Mouse (Mus musculus) urinary bladder, adult 2 months (tissue): ENCODE data around the gene Usp7. TPM values are rescaled to one million over a fixed set of nuclear protein-coding genes. Genes with fewer than 3 reads are reported as not detected.
"Not testable (repeated sequence)": the region's sequence is repeated elsewhere in the genome, so short reads cannot be mapped to it uniquely, and the experiment has no call there.

Source experiments
- DNase-seq: peaks from one replicate; pipeline ENCODE4 v3.0.0; 2022; ENCODE audit warnings: low spot score
- polyA plus RNA-seq: library from polyadenylated mRNA; depleted of rRNA; stranded (reverse); fragments of >200 nt; gene quantifications from 2 replicates; pipeline ENCODE4 v1.2.3, GENCODE M21; 2012

Usp7 gene
- polyA plus RNA-seq, 1 experiment: 61.8 TPM

GRCm38 (mm10) chr16:8783198-8783913, 8.8 kb downstream of the Usp7 start:
- DNase-seq: no peak

- no peak for DNase-seq
Measured at GRCm38 (mm10) chr16:8781660-8782059, 10.4 kb downstream of the Usp7 start.

- DNase-seq: no peak
Measured at GRCm38 (mm10) chr16:8781191-8781590, 10.9 kb downstream of the Usp7 start.

DNA sequence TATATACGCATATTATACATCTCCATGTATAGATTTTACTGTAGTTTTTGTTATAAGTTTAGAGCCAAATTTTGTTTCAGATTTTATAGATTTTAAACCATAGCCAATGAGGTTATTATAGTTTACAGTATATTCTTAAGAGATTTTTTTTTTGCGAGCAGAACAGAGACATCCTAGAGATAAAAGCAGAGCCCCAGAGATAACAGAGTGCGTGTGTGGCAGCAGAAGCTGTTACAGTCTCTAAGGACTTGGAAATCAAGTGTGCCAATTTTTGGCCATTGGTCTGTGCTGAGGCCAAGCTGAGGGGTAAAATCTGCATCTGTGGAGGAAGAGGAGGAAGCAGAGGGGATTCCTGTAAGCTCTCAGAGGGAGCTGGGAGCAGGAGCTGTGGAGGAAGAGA, 11.9 kb downstream of the Usp7 start:
- no peak for DNase-seq

DNA sequence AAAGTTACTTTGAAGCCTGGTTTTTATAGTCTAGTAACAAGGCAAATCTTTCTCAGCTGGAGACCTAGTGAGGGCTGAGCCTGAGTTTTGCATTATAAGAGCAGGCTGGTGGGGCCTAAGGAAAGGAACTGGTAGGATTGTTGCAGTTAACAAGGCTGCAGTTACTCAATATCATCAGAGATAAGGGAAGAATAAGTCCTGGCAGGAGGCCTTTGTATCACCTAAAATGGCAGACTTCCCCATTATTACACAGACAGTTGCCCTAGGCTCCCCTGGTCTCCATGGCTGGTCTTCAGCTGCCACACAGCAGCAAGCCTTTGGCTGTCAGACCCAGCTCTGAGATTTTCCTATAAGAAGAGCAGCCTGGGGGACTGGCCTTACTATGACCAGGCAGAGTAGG, 13.4 kb downstream of the Usp7 start:
- no peak for DNase-seq

GRCm38 (mm10) chr16:8777202-8777601, 14.9 kb downstream of the Usp7 start:
- no peak for DNase-seq

GRCm38 (mm10) chr16:8776634-8777033, 15.5 kb downstream of the Usp7 start:
- DNase-seq: no peak

- no peak for DNase-seq
Measured at GRCm38 (mm10) chr16:8771086-8771485, 21.0 kb downstream of the Usp7 start.

GRCm38 (mm10) chr16:8770342-8770741, 21.8 kb downstream of the Usp7 start:
- not testable (repeated sequence) for DNase-seq

DNA sequence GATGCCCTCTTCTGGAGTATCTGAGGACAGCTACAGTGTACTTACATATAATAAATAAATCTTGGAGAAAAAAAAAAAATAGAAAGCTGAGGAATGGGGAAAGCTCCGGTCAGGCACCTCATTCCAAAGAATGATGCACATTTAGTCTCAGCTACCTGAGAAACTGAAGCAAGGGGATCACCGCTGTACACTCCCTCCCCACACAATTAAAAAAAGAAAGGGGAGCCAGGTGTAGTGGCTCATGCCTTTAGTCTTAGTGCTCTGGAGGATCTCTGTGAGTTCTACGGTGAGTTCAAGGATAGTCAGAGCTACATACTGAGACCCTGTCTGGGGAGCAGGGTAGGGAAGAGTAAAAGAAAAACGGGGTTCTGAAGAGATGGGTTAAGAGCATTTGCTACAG, 22.6 kb downstream of the Usp7 start:
- DNase-seq: no peak

DNA sequence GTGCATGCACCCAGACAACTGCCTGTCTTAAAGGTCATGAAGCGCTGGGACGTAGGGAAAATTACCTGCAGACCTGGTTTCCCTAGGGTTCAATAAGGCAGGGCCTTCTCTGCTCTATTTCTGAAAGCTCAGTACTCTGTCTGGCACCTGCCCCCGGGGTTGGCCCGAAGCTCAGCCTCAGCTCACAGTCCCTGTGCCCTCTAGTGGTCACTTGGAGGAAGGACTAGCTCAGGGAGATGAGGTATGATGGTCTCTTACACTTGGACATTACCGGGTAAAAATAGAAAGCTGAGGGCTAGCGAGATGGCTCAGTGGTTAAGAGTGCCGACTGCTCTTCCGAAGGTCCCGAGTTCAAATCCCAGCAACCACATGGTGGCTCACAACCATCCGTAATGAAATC, 23.0 kb downstream of the Usp7 start:
- no peak for DNase-seq

- DNase-seq: no peak
Measured at GRCm38 (mm10) chr16:8768588-8768987, 23.5 kb downstream of the Usp7 start.

DNA sequence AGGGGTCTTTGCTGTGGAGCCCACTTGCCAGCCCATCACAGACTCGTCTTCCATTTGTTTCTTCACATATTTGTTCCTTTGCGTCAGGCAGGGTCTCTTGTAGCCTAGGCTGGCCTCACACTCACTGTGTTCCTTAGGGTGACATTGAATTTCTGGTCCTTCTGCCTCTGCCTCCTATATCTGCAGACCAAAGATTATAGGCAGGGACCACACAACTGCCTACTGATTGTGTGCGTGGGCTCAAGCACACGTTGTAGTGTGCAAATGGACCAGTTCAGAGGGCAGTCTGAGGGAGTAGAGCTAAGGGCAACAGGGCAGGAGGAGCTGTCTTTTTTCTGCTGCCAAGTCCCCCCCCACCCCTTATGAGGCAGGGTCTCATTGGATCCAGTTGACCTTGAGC, 24.0 kb downstream of the Usp7 start:
- no peak for DNase-seq

DNA sequence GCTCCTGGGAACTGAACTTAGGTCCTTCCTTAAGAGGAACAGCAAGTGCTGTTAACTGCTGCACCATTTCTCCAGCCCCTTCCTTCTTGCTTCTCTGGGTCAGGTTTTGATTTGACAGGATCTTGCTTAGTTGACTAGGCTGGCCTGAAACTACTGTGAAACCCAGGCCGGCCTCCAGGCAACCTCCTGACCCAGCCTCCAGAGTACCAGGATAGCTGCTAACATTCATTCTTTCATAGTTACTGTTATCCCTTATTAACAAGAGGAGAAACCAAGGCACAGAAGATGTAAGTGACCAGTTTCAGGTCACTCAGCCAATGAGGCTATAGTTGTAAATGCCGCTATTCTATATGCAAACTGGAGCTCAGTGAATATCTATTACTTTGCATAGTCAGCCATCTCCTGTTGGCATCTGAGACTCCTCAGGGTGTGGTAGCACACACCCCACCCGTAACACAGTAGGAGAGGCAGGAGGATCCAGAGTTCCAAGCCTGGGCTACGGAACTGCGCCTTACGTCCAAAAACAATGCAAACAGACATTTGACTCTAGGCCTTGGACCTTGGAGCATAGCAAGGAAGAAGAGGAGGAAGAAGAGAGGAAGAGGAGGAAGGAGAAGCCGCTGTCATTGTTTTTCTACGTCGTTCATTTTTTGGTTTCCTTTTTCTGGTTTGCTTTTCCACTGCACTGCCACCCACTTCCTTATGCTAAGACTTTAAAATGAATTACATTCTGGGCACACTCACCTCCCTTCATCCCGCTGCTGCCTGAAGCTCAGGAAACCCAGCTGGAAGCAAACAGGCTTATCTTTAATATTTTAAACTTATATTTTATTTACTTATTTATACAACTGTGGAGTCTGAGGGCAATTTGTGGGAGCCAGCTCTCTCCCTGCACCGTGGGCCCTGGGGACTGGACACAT, 24.7 kb downstream of the Usp7 start:
- no peak for DNase-seq

GRCm38 (mm10) chr16:8766196-8766595, 25.9 kb downstream of the Usp7 start:
- DNase-seq: no peak

DNA sequence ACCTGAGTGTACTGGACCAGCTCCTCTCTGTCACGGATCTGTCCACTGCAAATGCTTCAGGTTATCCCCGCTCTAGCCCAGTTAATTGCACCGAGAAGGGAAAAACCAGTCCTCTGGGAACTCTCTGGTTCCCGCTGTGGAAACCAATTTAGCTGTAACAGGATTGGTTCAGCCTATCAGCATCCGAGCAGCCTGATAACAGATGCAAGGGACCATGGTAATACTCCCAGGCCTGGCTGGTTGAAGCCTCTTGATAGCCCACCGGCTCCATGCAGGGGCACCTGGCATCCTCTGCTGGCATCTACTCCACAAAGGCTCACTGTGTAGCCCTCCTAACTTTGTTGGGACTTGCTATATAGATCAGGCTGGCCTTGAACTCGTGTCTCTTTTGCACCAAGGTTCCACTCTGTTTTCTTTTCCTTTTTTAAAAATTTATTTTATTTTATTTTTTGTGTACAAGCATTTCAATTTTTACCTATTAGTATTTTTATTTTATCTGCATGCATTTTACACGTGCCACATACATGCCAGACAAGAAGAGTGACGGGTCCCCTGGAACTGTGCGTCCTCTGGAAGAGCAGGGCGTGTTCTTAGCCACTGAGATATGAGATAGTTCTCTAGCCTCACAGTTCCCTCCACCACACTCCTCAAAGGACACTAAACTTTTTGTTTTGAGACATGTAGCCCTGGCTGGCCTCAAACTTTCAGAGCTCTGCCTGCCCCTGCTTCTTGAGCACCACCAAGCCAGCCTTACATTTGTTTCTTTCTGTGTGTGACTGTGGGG, 27.8 kb downstream of the Usp7 start:
- no peak for DNase-seq

- DNase-seq: no peak
Measured at GRCm38 (mm10) chr16:8763028-8763427, 29.1 kb downstream of the Usp7 start.

DNA sequence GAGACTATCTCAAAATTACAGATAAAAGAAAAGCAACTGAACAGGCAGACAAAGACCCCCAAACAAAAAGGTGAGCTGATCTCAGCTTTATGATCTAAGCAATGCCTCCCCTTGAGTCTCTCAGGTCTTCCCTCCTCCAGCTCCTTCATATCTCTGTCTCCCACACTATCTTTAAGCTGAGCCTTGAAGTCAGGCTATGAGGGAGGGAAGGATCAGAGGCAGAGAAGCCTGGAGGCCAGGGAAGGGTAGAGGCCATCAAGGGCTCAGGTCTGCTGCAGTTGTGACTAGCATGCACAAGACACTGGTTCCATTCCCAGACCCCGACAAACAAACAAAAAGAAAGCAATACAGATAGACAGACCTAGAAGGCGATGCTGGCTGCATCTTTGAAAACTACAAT, 30.2 kb downstream of the Usp7 start:
- no peak for DNase-seq

- no peak for DNase-seq
Measured at GRCm38 (mm10) chr16:8761005-8761404, 31.1 kb downstream of the Usp7 start.

- no peak for DNase-seq
Measured at GRCm38 (mm10) chr16:8758979-8759378, 33.1 kb downstream of the Usp7 start.

GRCm38 (mm10) chr16:8758193-8758592, 33.9 kb downstream of the Usp7 start:
- DNase-seq: no peak

DNA sequence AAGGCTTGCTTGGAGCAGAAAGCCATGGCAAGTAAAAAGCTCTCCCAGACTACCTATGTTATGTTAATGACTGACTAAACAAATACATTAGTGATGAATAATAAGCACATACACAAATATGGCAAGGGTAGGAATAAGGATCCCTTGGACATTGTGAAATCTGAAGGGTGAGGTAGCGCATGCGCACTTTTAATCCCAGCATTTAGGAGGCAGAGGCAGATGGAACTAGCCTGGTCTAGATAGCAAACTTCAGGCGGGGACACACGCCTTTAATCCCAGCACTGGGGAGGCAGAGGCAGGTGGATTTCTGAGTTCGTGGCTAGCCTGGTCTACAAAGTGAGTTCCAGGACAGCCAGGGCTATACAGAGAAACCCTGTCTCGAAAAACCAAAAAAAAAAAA, 34.5 kb downstream of the Usp7 start:
- not testable (repeated sequence) for DNase-seq
